Mouse (Mus musculus): ENCODE measurements around the gene Enc1. TPM values are rescaled to one million over a fixed set of nuclear protein-coding genes. Genes with fewer than 3 reads are reported as not detected.

Enc1 gene
- polyA plus RNA-seq, 1 experiment from 2014 or later: 54.9 TPM

GRCm38 (mm10) chr13:97207472-97208111 is 33.3 kb upstream of the Enc1 start:
- H3K9ac ChIP-seq: no peak overlapping the region
- H3K4me3 ChIP-seq: no peak overlapping the region
- H3K9me3 ChIP-seq: no peaks in the 10 kb centered on the region
- no peaks in the 10 kb centered on the region for H3K27me3 ChIP-seq
- H3K27ac ChIP-seq (replicated peaks): no peak overlapping the region
- no peak for ATAC-seq (ENCODE audit: low read depth)
- no peak overlapping the region for H3K4me2 ChIP-seq
- H3K36me3 ChIP-seq: no peaks in the 10 kb centered on the region
- peaks cover 10% of the 10 kb centered on the region for H3K4me1 ChIP-seq (replicated peaks)
- WGBS: 89% methylated on average over 7 of the region's 7 CpGs

- Histone ChIP-seq H3K4me3 (no peak overlapping the region), H3K9me3 (no peaks in the 10 kb centered on the region), H3K27me3 (no peaks in the 10 kb centered on the region), H3K4me2 (no peak overlapping the region), H3K9ac (no peak overlapping the region), H3K4me1 (replicated peaks) (peaks cover 10% of the 10 kb centered on the region), H3K36me3 (no peaks in the 10 kb centered on the region), H3K27ac (replicated peaks) (no peak overlapping the region)
- WGBS: 67% methylated on average over 7 of the region's 7 CpGs
- no peak for ATAC-seq (ENCODE audit: low read depth)
Observed at GRCm38 (mm10) chr13:97208112-97208478, 32.8 kb upstream of the Enc1 start.

- no peaks in the 10 kb centered on the region for H3K9me3 ChIP-seq
- no peak overlapping the region for H3K9ac ChIP-seq
- WGBS: 73% methylated on average over 3 of the region's 3 CpGs
Observed at GRCm38 (mm10) chr13:97208500-97209010, 32.4 kb upstream of the Enc1 start.

GRCm38 (mm10) chr13:97214583-97215268 is 26.2 kb upstream of the Enc1 start:
- no peak overlapping the region for H3K9ac ChIP-seq
- peaks cover 6% of the 10 kb centered on the region; the same call in 1 of the 2 replicates for H3K4me1 ChIP-seq (replicated peaks)
- H3K36me3 ChIP-seq: no peaks in the 10 kb centered on the region
- no peaks in the 10 kb centered on the region for H3K27me3 ChIP-seq
- ATAC-seq (ENCODE audit: low read depth): no peak; the same call in 1 of the 2 replicates
- H3K4me2 ChIP-seq: no peak overlapping the region
- no peak overlapping the region for H3K27ac ChIP-seq (replicated peaks)
- H3K9me3 ChIP-seq: no peaks in the 10 kb centered on the region
- WGBS: 50% methylated on average over 3 of the region's 3 CpGs
- H3K4me3 ChIP-seq: no peak overlapping the region

More at GRCm38 (mm10) chr13:97208500-97209010, 32.4 kb upstream of the Enc1 start:
- no peak overlapping the region for H3K4me3 ChIP-seq
- no peaks in the 10 kb centered on the region for H3K27me3 ChIP-seq
- no peak overlapping the region for H3K4me2 ChIP-seq
- no peak for ATAC-seq (ENCODE audit: low read depth)
- no peaks in the 10 kb centered on the region for H3K36me3 ChIP-seq
- H3K4me1 ChIP-seq (replicated peaks): peaks cover 10% of the 10 kb centered on the region
- H3K27ac ChIP-seq (replicated peaks): no peak overlapping the region

GRCm38 (mm10) chr13:97215563-97215962 is 25.3 kb upstream of the Enc1 start:
- Histone ChIP-seq H3K9ac (no peak overlapping the region), H3K27ac (replicated peaks) (no peak overlapping the region), H3K4me1 (replicated peaks) (peaks cover 6% of the 10 kb centered on the region; the same call in 1 of the 2 replicates), H3K9me3 (no peaks in the 10 kb centered on the region), H3K4me3 (no peak overlapping the region), H3K27me3 (no peaks in the 10 kb centered on the region), H3K36me3 (no peaks in the 10 kb centered on the region), H3K4me2 (no peak overlapping the region)
- ATAC-seq (ENCODE audit: low read depth): no peak
- 54% methylated on average over 4 of the region's 4 CpGs for WGBS

GRCm38 (mm10) chr13:97216196-97216595 is 24.7 kb upstream of the Enc1 start:
- Histone ChIP-seq H3K9ac (no peak overlapping the region), H3K36me3 (no peaks in the 10 kb centered on the region), H3K4me3 (no peak overlapping the region), H3K9me3 (no peaks in the 10 kb centered on the region), H3K4me2 (no peak overlapping the region), H3K27ac (replicated peaks) (no peak overlapping the region), H3K27me3 (no peaks in the 10 kb centered on the region), H3K4me1 (replicated peaks) (peaks cover 6% of the 10 kb centered on the region; the same call in 1 of the 2 replicates)
- WGBS: 73% methylated on average over 5 of the region's 5 CpGs
- ATAC-seq (ENCODE audit: low read depth): no peak

- Histone ChIP-seq H3K9me3 (no peaks in the 10 kb centered on the region), H3K27ac (replicated peaks) (no peak overlapping the region), H3K27me3 (no peaks in the 10 kb centered on the region), H3K9ac (no peak overlapping the region), H3K4me3 (no peak overlapping the region), H3K4me1 (replicated peaks) (peaks cover 7% of the 10 kb centered on the region; the same call in 1 of the 2 replicates), H3K36me3 (no peaks in the 10 kb centered on the region), H3K4me2 (no peak overlapping the region)
- ATAC-seq (ENCODE audit: low read depth): no peak
- 95% methylated on average over 3 of the region's 3 CpGs for WGBS
Observed at GRCm38 (mm10) chr13:97220022-97220421, 20.9 kb upstream of the Enc1 start.

GRCm38 (mm10) chr13:97223856-97224255 is 17.0 kb upstream of the Enc1 start:
- Histone ChIP-seq H3K27me3 (no peaks in the 10 kb centered on the region), H3K4me2 (no peak overlapping the region), H3K4me1 (replicated peaks) (peaks cover 8% of the 10 kb centered on the region; the same call in 1 of the 2 replicates), H3K4me3 (no peak overlapping the region), H3K27ac (replicated peaks) (no peak overlapping the region), H3K36me3 (no peaks in the 10 kb centered on the region), H3K9ac (no peak overlapping the region), H3K9me3 (no peaks in the 10 kb centered on the region)
- 77% methylated on average over 8 of the region's 8 CpGs for WGBS
- ATAC-seq (ENCODE audit: low read depth): no peak

- WGBS: 83% methylated on average over 10 of the region's 10 CpGs
Observed at GRCm38 (mm10) chr13:97224341-97224982, 16.4 kb upstream of the Enc1 start.

GRCm38 (mm10) chr13:97225130-97225529 is 15.8 kb upstream of the Enc1 start:
- no peak for ATAC-seq (ENCODE audit: low read depth)
- H3K4me3 ChIP-seq: no peak overlapping the region

More at GRCm38 (mm10) chr13:97224341-97224982, 16.4 kb upstream of the Enc1 start:
- Histone ChIP-seq H3K36me3 (no peaks in the 10 kb centered on the region), H3K4me3 (no peak overlapping the region), H3K4me2 (no peak overlapping the region), H3K9ac (no peak overlapping the region), H3K9me3 (no peaks in the 10 kb centered on the region), H3K27ac (replicated peaks) (no peak overlapping the region), H3K4me1 (replicated peaks) (peaks cover 8% of the 10 kb centered on the region; the same call in 1 of the 2 replicates), H3K27me3 (no peaks in the 10 kb centered on the region)
- no peak for ATAC-seq (ENCODE audit: low read depth)

GRCm38 (mm10) chr13:97227795-97228194 is 13.1 kb upstream of the Enc1 start:
- no peak for ATAC-seq (ENCODE audit: low read depth)
- no peaks in the 10 kb centered on the region for H3K27me3 ChIP-seq
- no peak overlapping the region for H3K9ac ChIP-seq
- H3K36me3 ChIP-seq: no peaks in the 10 kb centered on the region
- H3K4me3 ChIP-seq: no peak overlapping the region
- no peak overlapping the region for H3K27ac ChIP-seq (replicated peaks)
- no peak overlapping the region for H3K4me2 ChIP-seq
- H3K9me3 ChIP-seq: no peaks in the 10 kb centered on the region
- H3K4me1 ChIP-seq (replicated peaks): peaks cover 8% of the 10 kb centered on the region; the same call in 1 of the 2 replicates
- WGBS: 90% methylated on average over 3 of the region's 3 CpGs

More at GRCm38 (mm10) chr13:97225130-97225529, 15.8 kb upstream of the Enc1 start:
- Histone ChIP-seq H3K9me3 (no peaks in the 10 kb centered on the region), H3K9ac (no peak overlapping the region), H3K36me3 (no peaks in the 10 kb centered on the region), H3K4me1 (replicated peaks) (peaks cover 8% of the 10 kb centered on the region; the same call in 1 of the 2 replicates), H3K27ac (replicated peaks) (0 out of 2 replicates have a peak overlapping the region, but pooled peaks have one; percentile 18), H3K27me3 (no peaks in the 10 kb centered on the region), H3K4me2 (no peak overlapping the region)
- WGBS: 71% methylated on average over 17 of the region's 17 CpGs

- no peak for ATAC-seq (ENCODE audit: low read depth)
- H3K4me3 ChIP-seq: no peak overlapping the region
- H3K27ac ChIP-seq (replicated peaks): no peak overlapping the region
- H3K9me3 ChIP-seq: no peaks in the 10 kb centered on the region
- H3K4me2 ChIP-seq: no peak overlapping the region
- 79% methylated on average over 3 of the region's 3 CpGs for WGBS
- H3K36me3 ChIP-seq: no peaks in the 10 kb centered on the region
- no peaks in the 10 kb centered on the region for H3K27me3 ChIP-seq
- H3K4me1 ChIP-seq (replicated peaks): peaks cover 12% of the 10 kb centered on the region
- no peak overlapping the region for H3K9ac ChIP-seq
Observed at GRCm38 (mm10) chr13:97230101-97230500, 10.8 kb upstream of the Enc1 start.
